Mouse (Mus musculus): ENCODE measurements around the gene Tle4.

The Tle4 gene

GRCm38 (mm10) chr19:14518438-14519044, 79.3 kb downstream of the Tle4 start:
- no peak for DNase-seq

GRCm38 (mm10) chr19:14516420-14516819, 81.4 kb downstream of the Tle4 start:
- DNase-seq: no peak

GRCm38 (mm10) chr19:14508819-14509218, 89.0 kb downstream of the Tle4 start:
- no peak for DNase-seq

- no peak for DNase-seq
Observed at GRCm38 (mm10) chr19:14507911-14508310, 89.9 kb downstream of the Tle4 start.

- DNase-seq: no peak
Observed at GRCm38 (mm10) chr19:14506875-14507670, 90.8 kb downstream of the Tle4 start.

GRCm38 (mm10) chr19:14505885-14506548, 91.8 kb downstream of the Tle4 start:
- DNase-seq: no peak

GRCm38 (mm10) chr19:14505401-14505800, 92.5 kb downstream of the Tle4 start:
- DNase-seq: no peak

- DNase-seq: no peak
Observed at GRCm38 (mm10) chr19:14503862-14504261, 94.0 kb downstream of the Tle4 start.

- no peak for DNase-seq
Observed at GRCm38 (mm10) chr19:14502234-14502633, 95.6 kb downstream of the Tle4 start.

GRCm38 (mm10) chr19:14499835-14500425, 97.9 kb downstream of the Tle4 start:
- DNase-seq: no peak

- DNase-seq: no peak
Observed at GRCm38 (mm10) chr19:14493047-14493446, 104.8 kb downstream of the Tle4 start.

- DNase-seq: no peak
Observed at GRCm38 (mm10) chr19:14487180-14487579, 110.7 kb downstream of the Tle4 start.

- DNase-seq: no peak
Observed at GRCm38 (mm10) chr19:14485176-14485575, 112.7 kb downstream of the Tle4 start.

GRCm38 (mm10) chr19:14482562-14483138, 115.2 kb downstream of the Tle4 start:
- DNase-seq: no peak

- no peak for DNase-seq
Observed at GRCm38 (mm10) chr19:14481796-14482561, 115.9 kb downstream of the Tle4 start.

- DNase-seq: no peak
Observed at GRCm38 (mm10) chr19:14479711-14480110, 118.1 kb downstream of the Tle4 start.

GRCm38 (mm10) chr19:14469325-14469724, 128.5 kb downstream of the Tle4 start:
- no peak for DNase-seq

GRCm38 (mm10) chr19:14468733-14469132, 129.1 kb downstream of the Tle4 start:
- no peak for DNase-seq

- no peak for DNase-seq
Observed at GRCm38 (mm10) chr19:14466020-14466419, 131.8 kb downstream of the Tle4 start.

- DNase-seq: no peak
Observed at GRCm38 (mm10) chr19:14463281-14464079, 134.4 kb downstream of the Tle4 start.

- DNase-seq: peak; percentile 10
Observed at GRCm38 (mm10) chr19:14453486-14453885, 144.4 kb downstream of the Tle4 start.
